Mouse (Mus musculus) olfactory bulb, adult 2 months (tissue): Measurements from ENCODE around the gene Tmprss7. TPM values are rescaled to one million over a fixed set of nuclear protein-coding genes. Genes with fewer than 3 reads are reported as not detected.

Experiments used
- H3K27ac ChIP-seq: fragments of 200-500 bp; 2 replicates; pipeline ENCODE4 v1.5.1; 2012; ENCODE audit warnings: low read depth, low read length; ENCODE audit not compliant: insufficient read depth
- H3K4me1 ChIP-seq: fragments of 200-500 bp; 2 replicates; pipeline ENCODE4 v1.6.1; 2012; ENCODE audit warnings: low read length; ENCODE audit not compliant: control insufficient read depth, insufficient read depth
- H3K4me3 ChIP-seq: fragments of 200-500 bp; 2 replicates; pipeline ENCODE4 v1.5.1; 2012; ENCODE audit warnings: mild to moderate bottlenecking, low read depth, low read length, moderate library complexity; ENCODE audit not compliant: insufficient read depth
- CTCF ChIP-seq: fragments of 200-500 bp; IDR thresholded peaks from 2 replicates; pipeline ENCODE4 v1.5.1; 2012; ENCODE audit warnings: low read depth, mild to moderate bottlenecking, low read length, moderate library complexity; ENCODE audit not compliant: insufficient read depth
- POLR2A ChIP-seq: fragments of 200-500 bp; IDR thresholded peaks from 2 replicates; pipeline ENCODE4 v1.6.1; 2012; ENCODE audit warnings: mild to moderate bottlenecking, low read depth, low read length, moderate library complexity; ENCODE audit not compliant: insufficient read depth
- WGBS: fragments of 180-500 bp; shearing (Covaris S2); methylation state at CpG from one replicate; pipeline ENCODE4 v1.1.7; 2018; 5-methylcytosine and 5-hydroxymethylcytosine counted together
- polyA plus RNA-seq: library from polyadenylated mRNA; stranded (reverse); fragments of >200 nt; gene quantifications from 2 replicates; pipeline ENCODE4 v1.2.4, GENCODE M21; 2012; ENCODE audit warnings: low replicate concordance; ENCODE audit not compliant: missing spikeins, insufficient read depth, insufficient read length

Tmprss7 gene
- not detected in 2 replicates for polyA plus RNA-seq

DNA sequence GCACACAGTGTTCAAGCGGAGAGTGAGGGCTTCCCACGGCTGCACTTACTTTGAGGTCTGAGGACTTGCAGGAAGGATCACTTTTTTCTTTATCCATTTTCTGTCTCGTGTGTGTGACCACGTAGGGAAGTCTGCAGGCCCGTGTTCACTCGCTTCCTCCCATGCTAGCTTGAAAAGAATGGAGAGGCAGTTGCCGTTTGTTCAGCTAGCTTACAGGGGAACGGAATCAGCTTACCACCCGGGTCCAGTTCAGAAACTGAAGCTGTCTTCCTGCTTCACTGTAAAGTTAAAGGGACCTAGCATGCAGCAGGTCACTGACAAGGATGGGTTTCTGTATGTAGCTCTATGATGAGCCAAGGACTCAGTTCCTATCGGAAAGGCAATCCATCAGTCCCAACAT, at the start of gene Tmprss7:
Tmprss7 (minus strand) TSS at position 101 of the 400 bp plus-strand sequence.
- WGBS: 61% methylated on average over 10 of the region's 10 CpGs
- Histone ChIP-seq H3K4me1 (peaks cover 11% of the 10 kb centered on the region), H3K4me3 (no peak within 1 kb of the TSS), H3K27ac (no peak within 1 kb of the TSS)
- TF ChIP-seq POLR2A: no peak
- no peak for TF ChIP-seq CTCF

DNA sequence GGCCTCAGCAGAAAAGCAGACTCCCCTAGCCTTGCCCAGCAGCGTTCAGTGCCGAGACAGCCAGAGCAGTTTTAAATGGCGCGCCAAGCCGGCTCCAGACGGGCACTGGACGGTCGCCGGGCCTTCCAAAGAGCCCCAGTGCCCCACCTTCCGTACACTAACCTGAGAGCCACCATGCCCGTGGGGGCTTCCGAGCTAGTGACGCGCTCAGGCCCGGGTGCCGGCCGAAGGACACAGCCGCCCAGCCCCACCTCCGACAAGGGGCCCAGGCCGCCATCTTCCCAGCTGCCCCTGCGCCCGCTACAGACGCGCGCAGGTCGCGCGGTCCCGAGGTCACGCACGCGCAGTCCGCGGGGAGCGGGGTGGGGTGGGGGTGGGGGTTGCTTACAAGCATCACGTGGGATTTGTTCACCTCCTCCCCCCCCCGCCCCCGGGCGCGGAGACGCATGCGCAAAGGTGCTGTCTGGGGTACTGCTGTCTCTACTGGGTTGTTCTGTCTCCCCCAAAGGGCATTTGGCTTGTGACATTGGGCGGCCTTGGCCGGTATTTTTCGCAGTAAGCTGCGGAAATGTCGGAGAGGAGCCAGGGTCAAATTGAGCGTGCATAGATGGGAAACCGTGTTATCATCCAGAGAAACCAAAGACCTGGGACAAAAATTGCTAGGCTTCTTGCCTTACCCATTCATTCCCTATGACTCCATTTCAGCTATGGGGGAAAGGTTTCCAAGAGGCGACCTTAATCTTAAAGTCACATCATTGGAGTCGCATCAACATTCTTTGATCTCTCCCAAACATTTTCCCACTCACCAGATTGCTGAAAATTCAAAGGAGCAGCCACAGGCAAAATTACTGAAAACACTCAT, 49.4 kb upstream of the Tmprss7 start, which contains the start of gene Abhd10:
Abhd10 (minus strand) TSS at position 341 of the 862 bp plus-strand sequence.
- Histone ChIP-seq H3K4me1 (peaks cover 5% of the 10 kb centered on the region; the same call in 1 of the 2 replicates), H3K4me3 (peak within 1 kb of the TSS; percentile 98), H3K27ac (peak within 1 kb of the TSS; percentile 98)
- WGBS: under 1% methylated on average over 51 of the region's 51 CpGs
- TF ChIP-seq CTCF (no peak), POLR2A (peak; percentile 81)

- 87% methylated on average over 8 of the region's 8 CpGs for WGBS
- H3K4me3 ChIP-seq: no peak overlapping the region
- peaks cover 3% of the 10 kb centered on the region; the same call in 1 of the 2 replicates for H3K4me1 ChIP-seq
- no peak for TF ChIP-seq POLR2A
- TF ChIP-seq CTCF: no peak
- H3K27ac ChIP-seq: no peak overlapping the region
Observed at GRCm38 (mm10) chr16:45737880-45738279, 44.4 kb upstream of the Tmprss7 start.

GRCm38 (mm10) chr16:45736724-45737123, 43.3 kb upstream of the Tmprss7 start:
- no peak overlapping the region for H3K4me3 ChIP-seq
- peaks cover 3% of the 10 kb centered on the region; the same call in 1 of the 2 replicates for H3K4me1 ChIP-seq
- WGBS: 96% methylated on average over 3 of the region's 3 CpGs
- TF ChIP-seq CTCF: no peak
- TF ChIP-seq POLR2A: no peak
- H3K27ac ChIP-seq: no peak overlapping the region

DNA sequence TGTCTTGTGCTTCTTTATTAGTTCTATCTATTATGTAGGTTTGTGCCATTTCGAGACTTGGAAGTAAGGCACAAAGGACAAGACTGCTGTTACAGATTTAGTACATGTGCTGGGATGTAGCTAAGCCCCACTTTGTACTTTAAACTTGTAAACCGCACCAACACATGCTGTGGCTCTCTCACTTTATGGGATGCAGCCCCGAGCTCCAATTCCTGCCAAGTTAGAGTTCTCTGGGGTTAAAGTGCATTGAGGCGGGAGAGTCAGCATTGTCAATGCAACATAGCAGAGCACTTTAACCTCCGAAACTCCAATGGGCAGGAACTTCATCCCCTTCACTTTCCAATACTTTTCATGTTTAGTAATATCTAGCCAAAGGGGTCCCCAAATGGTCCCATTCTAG, 35.7 kb upstream of the Tmprss7 start:
- H3K27ac ChIP-seq: no peak overlapping the region
- TF ChIP-seq POLR2A (no peak), CTCF (no peak)
- 77% methylated on average over 5 of the region's 5 CpGs for WGBS
- peaks cover 3% of the 10 kb centered on the region for H3K4me1 ChIP-seq
- no peak overlapping the region for H3K4me3 ChIP-seq

- WGBS: 2% methylated on average over 10 of the region's 10 CpGs
- peak overlapping the region; percentile 68 for H3K4me3 ChIP-seq
- peaks cover 10% of the 10 kb centered on the region for H3K4me1 ChIP-seq
- TF ChIP-seq POLR2A: no peak
- no peak for TF ChIP-seq CTCF
- H3K27ac ChIP-seq: peak overlapping the region; percentile 75
Observed at GRCm38 (mm10) chr16:45724742-45725102, 31.3 kb upstream of the Tmprss7 start.

- WGBS: under 1% methylated on average over 30 of the region's 30 CpGs
- peak within 1 kb of the TSS; percentile 75 for H3K27ac ChIP-seq
- TF ChIP-seq POLR2A (no peak), CTCF (no peak)
- peaks cover 10% of the 10 kb centered on the region for H3K4me1 ChIP-seq
- peak within 1 kb of the TSS; percentile 68 for H3K4me3 ChIP-seq
Observed at GRCm38 (mm10) chr16:45724061-45724741, 30.7 kb upstream of the Tmprss7 start, which contains the start of gene Tagln3. Tagln3 (minus strand) TSS chr16:45724608.

DNA sequence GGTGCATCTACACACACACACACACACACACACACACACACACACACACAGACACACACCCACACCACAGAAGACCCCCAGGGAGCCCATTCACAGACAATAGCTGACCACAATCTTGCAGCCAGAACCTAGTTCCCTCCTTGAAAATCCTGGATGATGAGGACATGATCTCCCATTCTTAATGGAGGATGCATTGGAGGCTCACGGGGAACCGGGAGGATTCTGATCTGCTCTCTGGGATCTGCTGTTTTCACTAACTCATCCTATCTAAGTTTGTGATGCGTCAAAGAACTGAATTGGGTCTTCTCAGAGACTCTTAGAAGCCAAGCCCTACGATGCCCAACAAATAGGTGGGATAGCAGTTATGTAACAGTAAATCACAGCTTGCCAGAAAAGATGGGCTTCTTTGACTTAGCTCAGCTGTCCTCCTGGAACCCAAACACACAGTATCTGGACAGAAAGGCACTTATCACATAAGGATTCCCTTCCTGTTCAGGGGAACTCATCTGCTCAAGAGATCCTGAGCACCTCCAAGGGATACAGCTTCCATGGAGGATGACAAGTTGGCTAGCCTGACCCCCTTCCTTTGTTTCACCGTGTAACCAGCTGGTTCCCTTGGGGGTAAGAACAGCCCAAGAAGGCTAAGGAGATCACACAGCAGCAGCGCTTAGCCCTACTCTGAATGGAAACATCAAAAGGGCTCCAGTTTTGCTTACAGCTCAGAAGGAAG, 29.9 kb upstream of the Tmprss7 start:
- WGBS: 12% methylated on average over 6 of the region's 6 CpGs
- H3K27ac ChIP-seq: peak overlapping the region; percentile 75
- TF ChIP-seq CTCF (no peak), POLR2A (no peak)
- H3K4me1 ChIP-seq: peaks cover 10% of the 10 kb centered on the region
- H3K4me3 ChIP-seq: peak overlapping the region; percentile 68
